Mouse (Mus musculus): Measurements from ENCODE around the gene Tubgcp5. TPM values are rescaled to one million over a fixed set of nuclear protein-coding genes. Genes with fewer than 3 reads are reported as not detected.

The Tubgcp5 gene
- total and polyA plus RNA-seq, 3 experiments = 13.0 to 28.8 (median 24.1) TPM

GRCm38 (mm10) chr7:55865750-55866416, 71.9 kb downstream of the Tubgcp5 start:
- Histone ChIP-seq H3K9me3 (replicated peaks; ENCODE audit: low read length) (no peaks in the 10 kb centered on the region), H3K36me3 (replicated peaks in 1 of 2; ENCODE audit: control insufficient read depth in 1 of 2, insufficient read depth in 1 of 2, low read length in 1 of 2) (peaks cover 0 to 4% of the 10 kb centered on the region in 2 experiments), H3K27me3 (replicated peaks) (no peaks in the 10 kb centered on the region), H3K9ac (ENCODE audit: insufficient read depth, low read depth) (no peak overlapping the region), H3K4me1 (ENCODE audit: control insufficient read depth in 1 of 2, insufficient read depth in 2 of 2) (peaks cover 2 to 37% of the 10 kb centered on the region in 2 experiments), H3K27ac (ENCODE audit: insufficient read depth, low read depth) (no peak overlapping the region), H3K79me2 (replicated peaks; ENCODE audit: control insufficient read depth, extremely low read depth, insufficient read depth, poor library complexity, severe bottlenecking) (peaks cover 5% of the 10 kb centered on the region), H3K4me3 (replicated peaks in 1 of 3; ENCODE audit: low read depth in 2 of 3, low read length in 2 of 3, poor library complexity in 1 of 3) (no peak overlapping the region), H3K4me2 (ENCODE audit: insufficient read depth, low read depth, poor library complexity, severe bottlenecking) (no peak overlapping the region)
- TF ChIP-seq MAFK (IDR thresholded peaks at IDR 0.05; ENCODE audit: insufficient replicate concordance, low read length) (no peak), CHD2 (IDR thresholded peaks at IDR 0.05; ENCODE audit: low read length) (no peak), PAX5 (IDR thresholded peaks at IDR 0.05; ENCODE audit: low read length) (no peak), ETS1 (conservative IDR thresholded peaks at IDR 0.05; ENCODE audit: low read depth, low read length) (no peak), EP300 (IDR thresholded peaks at IDR 0.05; ENCODE audit: low read length) (no peak)
- no peak for DNase-seq (ENCODE audit: extremely low read depth)
- in situ Hi-C loops (cut with MboI; ENCODE audit: low pct_ligation_motif_present, low pct_unique_long_range_greater_than_20kb, low sequenced_read_pairs) = no loop called here
- dilution Hi-C loops (cut with MboI; ENCODE audit: extremely low pct_ligation_motif_present, extremely low pct_unique_long_range_greater_than_20kb, low sequenced_read_pairs) = no loop called here

- Histone ChIP-seq H3K4me3 (replicated peaks in 1 of 3; ENCODE audit: low read depth in 2 of 3, low read length in 2 of 3, poor library complexity in 1 of 3) (no peak overlapping the region), H3K79me2 (replicated peaks; ENCODE audit: control insufficient read depth, extremely low read depth, insufficient read depth, poor library complexity, severe bottlenecking) (peaks cover 5% of the 10 kb centered on the region), H3K27me3 (replicated peaks) (no peaks in the 10 kb centered on the region), H3K4me2 (ENCODE audit: insufficient read depth, low read depth, poor library complexity, severe bottlenecking) (no peak overlapping the region), H3K27ac (ENCODE audit: insufficient read depth, low read depth) (no peak overlapping the region), H3K9ac (ENCODE audit: insufficient read depth, low read depth) (no peak overlapping the region), H3K4me1 (ENCODE audit: control insufficient read depth in 1 of 2, insufficient read depth in 2 of 2) (peaks cover 2 to 37% of the 10 kb centered on the region in 2 experiments), H3K9me3 (replicated peaks; ENCODE audit: low read length) (no peaks in the 10 kb centered on the region), H3K36me3 (replicated peaks in 1 of 2; ENCODE audit: control insufficient read depth in 1 of 2, insufficient read depth in 1 of 2, low read length in 1 of 2) (peaks cover 7 to 18% of the 10 kb centered on the region in 2 experiments)
- no peak for DNase-seq (ENCODE audit: extremely low read depth)
- dilution Hi-C loops (cut with MboI; ENCODE audit: extremely low pct_ligation_motif_present, extremely low pct_unique_long_range_greater_than_20kb, low sequenced_read_pairs) = no loop called here
- TF ChIP-seq CTCF (conservative IDR thresholded peaks at IDR 0.05 in 1 of 2, IDR thresholded peaks at IDR 0.05 in 1 of 2; ENCODE audit: low read depth in 2 of 2, low read length in 2 of 2) (no peak), BHLHE40 (IDR thresholded peaks at IDR 0.05; ENCODE audit: low read depth, low read length) (no peak), PAX5 (IDR thresholded peaks at IDR 0.05; ENCODE audit: low read length) (no peak), TCF12 (IDR thresholded peaks at IDR 0.05; ENCODE audit: low read depth, low read length) (no peak), MAX (IDR thresholded peaks at IDR 0.05; ENCODE audit: low read length) (no peak), USF1 (IDR thresholded peaks at IDR 0.05; ENCODE audit: low read depth, low read length) (no peak), POLR2AphosphoS2 (IDR thresholded peaks at IDR 0.05; ENCODE audit: low read depth, low read length) (no peak), EP300 (IDR thresholded peaks at IDR 0.05; ENCODE audit: low read length) (no peak), CHD1 (IDR thresholded peaks at IDR 0.05; ENCODE audit: low read depth, low read length) (no peak), E2F4 (IDR thresholded peaks at IDR 0.05; ENCODE audit: insufficient replicate concordance, low read depth, low read length) (no peak), TBP (conservative IDR thresholded peaks at IDR 0.05; ENCODE audit: low read depth, low read length) (no peak), MAZ (IDR thresholded peaks at IDR 0.05; ENCODE audit: low read depth, low read length) (no peak)
- in situ Hi-C loops (cut with MboI; ENCODE audit: low pct_ligation_motif_present, low pct_unique_long_range_greater_than_20kb, low sequenced_read_pairs) = no loop called here
Observed at GRCm38 (mm10) chr7:55868247-55868646, 74.3 kb downstream of the Tubgcp5 start.

Data from CH12.LX (cell line).